Mouse (Mus musculus) limb, embryonic 15.5 days (tissue): ENCODE measurements around the gene Ptgr2. TPM values are rescaled to one million over a fixed set of nuclear protein-coding genes. Genes with fewer than 3 reads are reported as not detected.

Experiments used
- polyA plus RNA-seq: library from polyadenylated mRNA; unstranded; fragments of >200 nt; fragmentation: Nextera tagmentation; extraction: Ambion mirVana; gene quantifications from 2 replicates; pipeline ENCODE4 v1.2.1, GENCODE M21; 2015

Gene Ptgr2
- polyA plus RNA-seq, 1 experiment from 2014 or later = 15.9 TPM

Other genes starting within 250 kb of the Ptgr2 start
- gene Acot4, start 246.9 kb upstream of the Ptgr2 start, polyA plus RNA-seq = 0.17 and 0.37 TPM in 2 replicates
- not detected in 2 replicates for gene Gm49366, start 246.3 kb upstream of the Ptgr2 start, polyA plus RNA-seq
- not detected in 2 replicates for gene Acot3, start 233.1 kb upstream of the Ptgr2 start, polyA plus RNA-seq
- gene Acot5, start 215.9 kb upstream of the Ptgr2 start, polyA plus RNA-seq = not detected in 2 replicates
- gene Acot6, start 184.6 kb upstream of the Ptgr2 start, polyA plus RNA-seq = 1.0 and 1.7 TPM in 2 replicates
- 5.9 and 6.3 TPM in 2 replicates for gene Dnal1, start 170.9 kb upstream of the Ptgr2 start, polyA plus RNA-seq
- gene Pnma1, start 136.7 kb upstream of the Ptgr2 start, polyA plus RNA-seq = 0.78 and 0.93 TPM in 2 replicates
- gene Elmsan1, start 66.4 kb upstream of the Ptgr2 start, polyA plus RNA-seq = 13.2 and 13.8 TPM in 2 replicates
- 79.8 and 90.6 TPM in 2 replicates for gene Zfp410, start 31.6 kb downstream of the Ptgr2 start, polyA plus RNA-seq
- gene Coq6, start 76.4 kb downstream of the Ptgr2 start, polyA plus RNA-seq = 41.5 and 42.2 TPM in 2 replicates
- gene Fam161b, start 76.6 kb downstream of the Ptgr2 start, polyA plus RNA-seq = 2.7 and 3.2 TPM in 2 replicates
- gene Entpd5, start 123.8 kb downstream of the Ptgr2 start, polyA plus RNA-seq = 16.2 and 16.4 TPM in 2 replicates
- 1.0 and 1.8 TPM in 2 replicates for gene Bbof1, start 123.8 kb downstream of the Ptgr2 start, polyA plus RNA-seq
- gene Rnf113a2, start 132.0 kb downstream of the Ptgr2 start, polyA plus RNA-seq = 24.7 TPM in 2 replicates
- 35.8 and 37.8 TPM in 2 replicates for gene Aldh6a1, start 165.8 kb downstream of the Ptgr2 start, polyA plus RNA-seq
- gene Lin52, start 166.2 kb downstream of the Ptgr2 start, polyA plus RNA-seq = 19.5 and 19.6 TPM in 2 replicates